Mouse (Mus musculus): ENCODE results near the gene Gm44965.
"Not testable (repeated sequence)": the region's sequence is repeated elsewhere in the genome, so short reads cannot be mapped to it uniquely, and the experiment has no call there.

The Gm44965 gene

GRCm38 (mm10) chr6:48579215-48579648, 14.5 kb upstream of the Gm44965 start:
- peak; percentile 24 for DNase-seq (ENCODE audit: low read depth)

GRCm38 (mm10) chr6:48581257-48581656, 12.5 kb upstream of the Gm44965 start:
- DNase-seq (ENCODE audit: low read depth) = no peak

GRCm38 (mm10) chr6:48582037-48582436, 11.7 kb upstream of the Gm44965 start:
- peak; percentile 86 for DNase-seq (ENCODE audit: low read depth)

- DNase-seq (ENCODE audit: low read depth) = no peak
Observed at GRCm38 (mm10) chr6:48589194-48589750, 4.5 kb upstream of the Gm44965 start, which contains the start of gene Gm45021. TSS of gene Gm45021 (plus strand) at chr6:48589610.

GRCm38 (mm10) chr6:48591221-48591845, 2.4 kb upstream of the Gm44965 start:
- DNase-seq (ENCODE audit: low read depth) = no peak

GRCm38 (mm10) chr6:48591871-48592270, 1.9 kb upstream of the Gm44965 start:
- DNase-seq (ENCODE audit: low read depth) = no peak

- peak; percentile 24 for DNase-seq (ENCODE audit: low read depth)
Observed at GRCm38 (mm10) chr6:48594043-48594738, 450 bp downstream of the Gm44965 start.

GRCm38 (mm10) chr6:48595278-48595677, 1.5 kb downstream of the Gm44965 start:
- DNase-seq (ENCODE audit: low read depth) = no peak

GRCm38 (mm10) chr6:48596545-48597232, 2.9 kb downstream of the Gm44965 start:
- DNase-seq (ENCODE audit: low read depth) = no peak

- DNase-seq (ENCODE audit: low read depth) = no peak
Observed at GRCm38 (mm10) chr6:48597233-48597625, 3.5 kb downstream of the Gm44965 start.

- no peak for DNase-seq (ENCODE audit: low read depth)
Observed at GRCm38 (mm10) chr6:48600594-48600993, 6.9 kb downstream of the Gm44965 start.

- DNase-seq (ENCODE audit: low read depth) = peak; percentile 92
Observed at GRCm38 (mm10) chr6:48601271-48602079, 7.7 kb downstream of the Gm44965 start, which contains the start of gene Zfp775. TSS of gene Zfp775 (plus strand) at chr6:48602063.

- no peak for DNase-seq (ENCODE audit: low read depth)
Observed at GRCm38 (mm10) chr6:48602080-48602741, 8.5 kb downstream of the Gm44965 start.

- DNase-seq (ENCODE audit: low read depth) = no peak
Observed at GRCm38 (mm10) chr6:48608124-48608523, 14.4 kb downstream of the Gm44965 start.

GRCm38 (mm10) chr6:48609512-48609911, 15.8 kb downstream of the Gm44965 start:
- DNase-seq (ENCODE audit: low read depth) = no peak

GRCm38 (mm10) chr6:48610657-48611056, 16.9 kb downstream of the Gm44965 start:
- no peak for DNase-seq (ENCODE audit: low read depth)

GRCm38 (mm10) chr6:48613464-48613863, 19.7 kb downstream of the Gm44965 start:
- no peak for DNase-seq (ENCODE audit: low read depth)

GRCm38 (mm10) chr6:48614756-48615155, 21.0 kb downstream of the Gm44965 start:
- DNase-seq (ENCODE audit: low read depth) = no peak

- DNase-seq (ENCODE audit: low read depth) = no peak
Observed at GRCm38 (mm10) chr6:48620031-48620430, 26.3 kb downstream of the Gm44965 start.

GRCm38 (mm10) chr6:48622186-48622843, 28.6 kb downstream of the Gm44965 start:
- not testable (repeated sequence) for DNase-seq (ENCODE audit: low read depth)

- no peak for DNase-seq (ENCODE audit: low read depth)
Observed at GRCm38 (mm10) chr6:48623460-48623859, 29.7 kb downstream of the Gm44965 start.
